Mouse (Mus musculus): Measurements from ENCODE around the gene Gm10837. TPM values are rescaled to one million over a fixed set of nuclear protein-coding genes. Genes with fewer than 3 reads are reported as not detected.
"Not testable (repeated sequence)": the region's sequence is repeated elsewhere in the genome, so short reads cannot be mapped to it uniquely, and the experiment has no call there.

Gm10837 gene
- polyA plus RNA-seq, 1 experiment = not detected

- peaks cover 4% of the 10 kb centered on the region for H3K4me1 ChIP-seq (ENCODE audit: control insufficient read depth, insufficient read depth, insufficient read length, low read length)
- H3K27ac ChIP-seq (replicated peaks; ENCODE audit: low read depth, low read length) = no peak overlapping the region
- no peak overlapping the region for H3K4me3 ChIP-seq (ENCODE audit: insufficient read depth, low read depth, low read length)
Measured at GRCm38 (mm10) chr14:122461500-122461899, 28.9 kb upstream of the Gm10837 start.

- Histone ChIP-seq H3K4me1 (ENCODE audit: control insufficient read depth, insufficient read depth, insufficient read length, low read length) (peaks cover 4% of the 10 kb centered on the region), H3K4me3 (ENCODE audit: insufficient read depth, low read depth, low read length) (no peak overlapping the region)
Measured at GRCm38 (mm10) chr14:122461966-122462365, 28.4 kb upstream of the Gm10837 start.

GRCm38 (mm10) chr14:122462689-122463079 lies 27.7 kb upstream of the Gm10837 start:
- Histone ChIP-seq H3K27ac (replicated peaks; ENCODE audit: low read depth, low read length) (no peak overlapping the region), H3K4me1 (ENCODE audit: control insufficient read depth, insufficient read depth, insufficient read length, low read length) (peaks cover 4% of the 10 kb centered on the region)

More at GRCm38 (mm10) chr14:122461966-122462365, 28.4 kb upstream of the Gm10837 start:
- H3K27ac ChIP-seq (replicated peaks; ENCODE audit: low read depth, low read length) = no peak overlapping the region

GRCm38 (mm10) chr14:122463080-122463691 lies 27.2 kb upstream of the Gm10837 start:
- Histone ChIP-seq H3K27ac (replicated peaks; ENCODE audit: low read depth, low read length) (no peak overlapping the region), H3K4me1 (ENCODE audit: control insufficient read depth, insufficient read depth, insufficient read length, low read length) (peaks cover 4% of the 10 kb centered on the region), H3K4me3 (ENCODE audit: insufficient read depth, low read depth, low read length) (peak overlapping the region; percentile 55)

More at GRCm38 (mm10) chr14:122462689-122463079, 27.7 kb upstream of the Gm10837 start:
- no peak overlapping the region for H3K4me3 ChIP-seq (ENCODE audit: insufficient read depth, low read depth, low read length)

GRCm38 (mm10) chr14:122463734-122464341 lies 26.5 kb upstream of the Gm10837 start:
- peak overlapping the region; percentile 55 for H3K4me3 ChIP-seq (ENCODE audit: insufficient read depth, low read depth, low read length)
- H3K4me1 ChIP-seq (ENCODE audit: control insufficient read depth, insufficient read depth, insufficient read length, low read length); H3K27ac ChIP-seq (replicated peaks; ENCODE audit: low read depth, low read length): not testable (repeated sequence)

- no peak overlapping the region for H3K27ac ChIP-seq (replicated peaks; ENCODE audit: low read depth, low read length)
- H3K4me1 ChIP-seq (ENCODE audit: control insufficient read depth, insufficient read depth, insufficient read length, low read length) = peaks cover 4% of the 10 kb centered on the region
- H3K4me3 ChIP-seq (ENCODE audit: insufficient read depth, low read depth, low read length) = peak overlapping the region; percentile 55
Measured at GRCm38 (mm10) chr14:122464351-122464762, 26.0 kb upstream of the Gm10837 start.

GRCm38 (mm10) chr14:122464763-122465741 lies 25.3 kb upstream of the Gm10837 start, which contains the start of gene Zic5:
TSS of gene Zic5 (minus strand) at chr14:122465677.
- Histone ChIP-seq H3K4me1 (ENCODE audit: control insufficient read depth, insufficient read depth, insufficient read length, low read length) (peaks cover 4% of the 10 kb centered on the region), H3K27ac (replicated peaks; ENCODE audit: low read depth, low read length) (no peak within 1 kb of the TSS), H3K4me3 (ENCODE audit: insufficient read depth, low read depth, low read length) (peak within 1 kb of the TSS; percentile 55)

GRCm38 (mm10) chr14:122465931-122466490 lies 24.4 kb upstream of the Gm10837 start:
- Histone ChIP-seq H3K4me1 (ENCODE audit: control insufficient read depth, insufficient read depth, insufficient read length, low read length) (peaks cover 4% of the 10 kb centered on the region), H3K27ac (replicated peaks; ENCODE audit: low read depth, low read length) (no peak overlapping the region), H3K4me3 (ENCODE audit: insufficient read depth, low read depth, low read length) (no peak overlapping the region)

- H3K27ac ChIP-seq (replicated peaks; ENCODE audit: low read depth, low read length) = no peak overlapping the region
- no peak overlapping the region for H3K4me3 ChIP-seq (ENCODE audit: insufficient read depth, low read depth, low read length)
- H3K4me1 ChIP-seq (ENCODE audit: control insufficient read depth, insufficient read depth, insufficient read length, low read length) = peaks cover 4% of the 10 kb centered on the region
Measured at GRCm38 (mm10) chr14:122466756-122467362, 23.5 kb upstream of the Gm10837 start.

- peaks cover 4% of the 10 kb centered on the region for H3K4me1 ChIP-seq (ENCODE audit: control insufficient read depth, insufficient read depth, insufficient read length, low read length)
- no peak overlapping the region for H3K4me3 ChIP-seq (ENCODE audit: insufficient read depth, low read depth, low read length)
Measured at GRCm38 (mm10) chr14:122467926-122468841, 22.2 kb upstream of the Gm10837 start.

GRCm38 (mm10) chr14:122468971-122469755 lies 21.2 kb upstream of the Gm10837 start:
- peaks cover 4% of the 10 kb centered on the region for H3K4me1 ChIP-seq (ENCODE audit: control insufficient read depth, insufficient read depth, insufficient read length, low read length)
- H3K4me3 ChIP-seq (ENCODE audit: insufficient read depth, low read depth, low read length) = no peak overlapping the region
- no peak overlapping the region for H3K27ac ChIP-seq (replicated peaks; ENCODE audit: low read depth, low read length)

More at GRCm38 (mm10) chr14:122467926-122468841, 22.2 kb upstream of the Gm10837 start:
- H3K27ac ChIP-seq (replicated peaks; ENCODE audit: low read depth, low read length) = no peak overlapping the region

- Histone ChIP-seq H3K4me3 (ENCODE audit: insufficient read depth, low read depth, low read length) (no peak overlapping the region), H3K4me1 (ENCODE audit: control insufficient read depth, insufficient read depth, insufficient read length, low read length) (peaks cover 4% of the 10 kb centered on the region; the same call in 1 of the 2 replicates), H3K27ac (replicated peaks; ENCODE audit: low read depth, low read length) (no peak overlapping the region)
Measured at GRCm38 (mm10) chr14:122471449-122472085, 18.8 kb upstream of the Gm10837 start.

- Histone ChIP-seq H3K4me3 (ENCODE audit: insufficient read depth, low read depth, low read length) (no peak overlapping the region), H3K4me1 (ENCODE audit: control insufficient read depth, insufficient read depth, insufficient read length, low read length) (peaks cover 4% of the 10 kb centered on the region; the same call in 1 of the 2 replicates), H3K27ac (replicated peaks; ENCODE audit: low read depth, low read length) (no peak overlapping the region)
Measured at GRCm38 (mm10) chr14:122472161-122472560, 18.2 kb upstream of the Gm10837 start.

Measured in brown adipose tissue, adult 24 weeks (tissue).